Mouse (Mus musculus) kidney, embryonic 15.5 days (tissue): Measurements from ENCODE around the gene Camkmt. TPM values are rescaled to one million over a fixed set of nuclear protein-coding genes. Genes with fewer than 3 reads are reported as not detected.

Experiments used
- ATAC-seq: fragments of 200-750 bp; cut with Nextera tagmentation; replicated peaks from 2 replicates; pipeline ENCODE4 v1.8.0; 2017; ENCODE audit warnings: moderate TSS enrichment; ENCODE audit not compliant: low FRiP score
- H3K27ac ChIP-seq: fragments of 300-500 bp; sonication (generic); 2 replicates; pipeline ENCODE4 v1.5.1; 2015; ENCODE audit warnings: mild to moderate bottlenecking, inconsistent platforms
- H3K27me3 ChIP-seq: fragments of 300-500 bp; sonication (generic); 2 replicates; pipeline ENCODE4 v1.6.1; 2015; ENCODE audit warnings: inconsistent platforms
- H3K36me3 ChIP-seq: fragments of 300-500 bp; sonication (generic); 2 replicates; pipeline ENCODE4 v1.6.1; 2015; ENCODE audit warnings: inconsistent platforms
- H3K4me1 ChIP-seq: fragments of 300-500 bp; sonication (generic); 2 replicates; pipeline ENCODE4 v1.6.1; 2015; ENCODE audit warnings: inconsistent platforms
- H3K4me2 ChIP-seq: fragments of 300-500 bp; sonication (generic); 2 replicates; pipeline ENCODE4 v1.6.1; 2015; ENCODE audit warnings: moderate library complexity, mild to moderate bottlenecking, inconsistent platforms
- H3K4me3 ChIP-seq: fragments of 300-500 bp; sonication (generic); replicated peaks from 2 replicates; pipeline ENCODE4 v1.5.1; 2015; ENCODE audit warnings: mild to moderate bottlenecking, inconsistent platforms
- H3K9ac ChIP-seq: fragments of 300-500 bp; sonication (generic); 2 replicates; pipeline ENCODE4 v1.6.1; 2015; ENCODE audit warnings: mild to moderate bottlenecking, inconsistent platforms
- H3K9me3 ChIP-seq: fragments of 300-500 bp; sonication (generic); replicated peaks from 2 replicates; pipeline ENCODE4 v1.6.1; 2016; ENCODE audit warnings: inconsistent platforms
- WGBS: fragments of 180-500 bp; shearing (Covaris S2); methylation state at CpG from one replicate; pipeline ENCODE4 v1.1.7; 2015; ENCODE audit warnings: mixed read lengths; 5-methylcytosine and 5-hydroxymethylcytosine counted together
- polyA plus RNA-seq: library from polyadenylated mRNA; unstranded; fragments of >200 nt; fragmentation: Nextera tagmentation; extraction: Ambion mirVana; gene quantifications from 2 replicates; pipeline ENCODE4 v1.2.1, GENCODE M21; 2015

The Camkmt gene
- polyA plus RNA-seq, 1 experiment from 2014 or later: 13.8 TPM

DNA sequence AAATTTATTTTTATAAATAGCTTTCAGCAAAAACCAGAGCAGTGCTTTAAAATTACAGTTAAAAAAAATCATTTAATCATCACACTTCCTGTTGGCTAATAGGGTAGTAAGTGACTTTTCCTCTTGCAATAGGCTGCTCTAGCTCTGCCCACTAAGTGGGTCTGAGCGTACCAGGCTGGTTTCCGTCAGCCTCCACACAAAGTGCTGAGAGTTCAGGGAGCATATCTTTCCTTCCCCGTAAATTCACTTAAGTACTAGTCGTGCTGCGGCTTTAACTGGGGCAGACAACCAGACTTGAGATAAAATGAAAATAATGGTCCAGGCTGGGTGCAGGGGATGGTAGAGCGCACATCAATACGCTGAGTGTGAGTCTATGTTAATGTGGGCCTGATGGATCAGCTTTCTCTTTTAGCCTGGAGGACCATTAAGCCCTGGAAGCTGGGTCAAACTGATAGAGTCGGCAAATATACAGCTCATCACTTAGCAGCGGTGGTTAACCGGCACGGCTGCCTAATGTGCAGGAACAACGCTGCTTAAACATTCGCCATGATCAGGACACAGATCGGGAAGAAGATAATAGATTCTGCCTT, 90.2 kb downstream of the Camkmt start:
- H3K4me3 ChIP-seq: no peak overlapping the region
- no peak for ATAC-seq
- H3K36me3 ChIP-seq: no peaks in the 10 kb centered on the region
- 43% methylated on average over 14 of the region's 14 CpGs for WGBS
- no peak overlapping the region for H3K9ac ChIP-seq
- H3K4me2 ChIP-seq: peak overlapping the region; percentile 9; the same call in 1 of the 2 replicates
- H3K9me3 ChIP-seq: no peaks in the 10 kb centered on the region
- H3K4me1 ChIP-seq: peaks cover 8% of the 10 kb centered on the region; the same call in 1 of the 2 replicates
- no peak overlapping the region for H3K27ac ChIP-seq
- H3K27me3 ChIP-seq: no peaks in the 10 kb centered on the region; the same call in 1 of the 2 replicates

GRCm38 (mm10) chr17:85189227-85190127, 99.1 kb downstream of the Camkmt start:
- no peaks in the 10 kb centered on the region for H3K9me3 ChIP-seq
- H3K27ac ChIP-seq: no peak overlapping the region
- peak overlapping the region; percentile 46 for H3K4me2 ChIP-seq
- H3K36me3 ChIP-seq: no peaks in the 10 kb centered on the region
- H3K4me1 ChIP-seq: peaks cover 10% of the 10 kb centered on the region
- ATAC-seq: peak; percentile 86
- H3K27me3 ChIP-seq: 0 out of 2 replicates have a peak, but pooled peaks cover 4% of the 10 kb centered on the region
- 3% methylated on average over 14 of the region's 14 CpGs for WGBS
- no peak overlapping the region for H3K9ac ChIP-seq
- no peak overlapping the region for H3K4me3 ChIP-seq

DNA sequence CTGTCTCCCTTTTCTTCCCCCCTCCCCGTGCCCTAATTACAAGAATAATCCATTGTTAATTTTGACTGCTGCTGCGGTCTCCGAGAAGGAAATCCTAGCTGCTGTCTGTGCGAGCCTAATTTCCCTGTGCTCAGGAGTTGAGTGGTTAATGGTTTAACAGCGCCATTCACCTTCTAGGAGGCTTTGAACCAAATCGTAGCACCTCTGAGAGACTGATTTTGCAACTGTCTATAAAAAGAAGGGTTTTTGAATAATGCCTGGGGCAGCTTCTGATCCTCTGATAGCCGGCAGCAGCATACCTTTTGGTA, 99.7 kb downstream of the Camkmt start:
- peak overlapping the region; percentile 30 for H3K4me2 ChIP-seq
- H3K36me3 ChIP-seq: no peaks in the 10 kb centered on the region

DNA sequence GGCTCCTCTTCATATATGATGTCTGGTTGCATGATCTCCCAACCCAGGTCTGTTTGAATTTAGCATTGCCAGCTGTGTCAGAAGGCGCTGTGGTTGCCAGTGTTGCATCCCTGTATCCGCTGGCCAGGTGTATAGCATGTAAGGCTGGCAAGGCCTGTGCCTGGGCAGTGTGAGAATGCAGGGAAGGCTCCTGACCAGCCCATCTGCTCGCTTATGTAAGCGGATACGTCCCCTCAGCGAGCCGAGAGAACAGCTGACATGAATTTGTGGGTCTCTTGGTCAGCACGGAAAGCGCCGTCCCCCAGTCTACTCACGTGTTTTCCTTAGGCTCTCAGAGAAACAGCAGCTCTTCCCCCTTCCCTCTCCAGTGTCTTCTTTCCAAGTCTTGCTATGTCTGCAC, 102.9 kb downstream of the Camkmt start:
- no peak overlapping the region for H3K4me3 ChIP-seq
- no peaks in the 10 kb centered on the region for H3K9me3 ChIP-seq
- no peak overlapping the region for H3K4me2 ChIP-seq
- peaks cover 10% of the 10 kb centered on the region for H3K4me1 ChIP-seq
- ATAC-seq: no peak
- WGBS: 65% methylated on average over 11 of the region's 11 CpGs
- H3K27ac ChIP-seq: no peak overlapping the region
- H3K27me3 ChIP-seq: 0 out of 2 replicates have a peak, but pooled peaks cover 4% of the 10 kb centered on the region
- H3K9ac ChIP-seq: no peak overlapping the region
- no peaks in the 10 kb centered on the region for H3K36me3 ChIP-seq

More for the DNA sequence above, 99.7 kb downstream of the Camkmt start:
- H3K9ac ChIP-seq: no peak overlapping the region
- peaks cover 10% of the 10 kb centered on the region for H3K4me1 ChIP-seq
- 0 out of 2 replicates have a peak, but pooled peaks cover 4% of the 10 kb centered on the region for H3K27me3 ChIP-seq
- ATAC-seq: 0 out of 2 replicates have a peak, but pooled peaks have one; percentile 31
- 2% methylated on average over 7 of the region's 7 CpGs for WGBS
- no peak overlapping the region for H3K4me3 ChIP-seq
- no peak overlapping the region for H3K27ac ChIP-seq
- H3K9me3 ChIP-seq: no peaks in the 10 kb centered on the region

DNA sequence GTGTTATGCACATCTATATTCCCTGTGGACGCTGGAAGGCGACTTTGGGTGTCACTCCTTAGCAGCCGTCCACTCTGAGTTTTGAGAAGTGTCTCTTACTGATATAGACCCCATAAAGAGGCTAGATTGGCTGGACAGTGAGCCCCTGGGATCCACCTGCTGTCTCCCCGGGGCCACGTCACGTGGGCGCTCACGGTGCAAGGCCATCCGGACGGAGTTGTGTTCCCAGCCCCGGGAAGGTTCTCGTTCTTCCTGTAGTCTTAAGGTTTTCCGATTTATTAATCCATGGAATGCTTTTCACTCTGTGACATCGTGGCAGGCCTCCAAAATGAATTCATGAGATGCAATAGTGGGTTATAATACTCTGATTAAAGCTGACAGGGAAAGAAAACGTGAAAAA, 108.4 kb downstream of the Camkmt start:
- peak overlapping the region; percentile 83 for H3K27ac ChIP-seq
- H3K9ac ChIP-seq: no peak overlapping the region
- no peak overlapping the region for H3K4me3 ChIP-seq
- whole genome bisulfite sequencing: 86% methylated on average over 15 of the region's 15 CpGs
- ATAC-seq: no peak
- H3K9me3 ChIP-seq: no peaks in the 10 kb centered on the region
- H3K36me3 ChIP-seq: no peaks in the 10 kb centered on the region
- peaks cover 3% of the 10 kb centered on the region; the same call in 1 of the 2 replicates for H3K4me1 ChIP-seq
- no peak overlapping the region for H3K4me2 ChIP-seq
- H3K27me3 ChIP-seq: no peaks in the 10 kb centered on the region

DNA sequence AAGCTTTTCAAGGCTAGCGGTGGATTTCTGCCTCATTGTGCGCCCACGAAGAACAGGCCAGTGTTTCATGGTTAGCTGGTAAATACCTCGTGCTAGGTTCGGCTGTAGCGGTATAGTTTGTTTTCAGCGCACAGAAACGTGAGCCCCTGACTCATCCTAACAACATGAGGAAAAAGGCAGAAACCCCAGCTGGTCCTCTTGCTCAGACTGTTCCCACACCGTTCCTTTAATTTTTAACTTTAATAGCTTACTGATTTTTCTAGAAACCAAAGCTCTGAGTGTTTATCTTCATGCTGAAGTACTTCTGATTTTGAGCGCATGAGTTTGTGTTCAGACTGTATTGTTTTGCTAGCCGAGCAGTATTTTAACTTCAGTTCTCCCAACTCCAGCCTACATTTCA, 109.0 kb downstream of the Camkmt start:
- ATAC-seq: peak; percentile 75

DNA sequence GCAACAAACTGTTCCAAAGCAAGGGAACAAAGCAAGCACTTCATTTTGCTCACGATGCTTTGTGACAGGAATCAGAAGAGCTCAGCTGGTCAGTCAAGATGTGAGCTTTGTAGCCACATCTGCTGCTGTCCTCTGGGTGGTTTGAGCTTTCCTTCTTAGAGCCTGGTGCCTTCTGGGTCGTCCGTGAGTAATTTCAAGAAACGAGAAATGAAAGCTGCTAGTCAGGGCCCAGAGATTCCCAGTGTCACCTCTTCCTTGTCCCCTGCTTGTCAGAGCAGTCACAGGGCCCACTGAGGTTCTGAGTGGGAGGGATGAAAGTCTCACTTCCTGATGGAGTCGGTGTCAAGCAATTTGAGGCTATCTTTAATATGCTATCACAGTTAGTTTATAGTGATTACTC, 127.7 kb downstream of the Camkmt start:
- H3K4me2 ChIP-seq: no peak overlapping the region
- no peaks in the 10 kb centered on the region for H3K36me3 ChIP-seq
- H3K4me1 ChIP-seq: no peaks in the 10 kb centered on the region
- no peak overlapping the region for H3K9ac ChIP-seq
- H3K9me3 ChIP-seq: peaks cover 6% of the 10 kb centered on the region; the same call in 1 of the 2 replicates
- no peak overlapping the region for H3K4me3 ChIP-seq
- 70% methylated on average over 5 of the region's 5 CpGs for WGBS
- H3K27ac ChIP-seq: no peak overlapping the region
- no peaks in the 10 kb centered on the region for H3K27me3 ChIP-seq
- ATAC-seq: no peak

More for the DNA sequence above, 109.0 kb downstream of the Camkmt start:
- H3K27ac ChIP-seq: peak overlapping the region; percentile 83
- H3K4me3 ChIP-seq: no peak overlapping the region
- no peak overlapping the region for H3K9ac ChIP-seq
- no peaks in the 10 kb centered on the region for H3K9me3 ChIP-seq
- 73% methylated on average over 11 of the region's 11 CpGs for WGBS
- H3K36me3 ChIP-seq: no peaks in the 10 kb centered on the region
- H3K4me2 ChIP-seq: no peak overlapping the region
- peaks cover 3% of the 10 kb centered on the region; the same call in 1 of the 2 replicates for H3K4me1 ChIP-seq
- no peaks in the 10 kb centered on the region for H3K27me3 ChIP-seq

DNA sequence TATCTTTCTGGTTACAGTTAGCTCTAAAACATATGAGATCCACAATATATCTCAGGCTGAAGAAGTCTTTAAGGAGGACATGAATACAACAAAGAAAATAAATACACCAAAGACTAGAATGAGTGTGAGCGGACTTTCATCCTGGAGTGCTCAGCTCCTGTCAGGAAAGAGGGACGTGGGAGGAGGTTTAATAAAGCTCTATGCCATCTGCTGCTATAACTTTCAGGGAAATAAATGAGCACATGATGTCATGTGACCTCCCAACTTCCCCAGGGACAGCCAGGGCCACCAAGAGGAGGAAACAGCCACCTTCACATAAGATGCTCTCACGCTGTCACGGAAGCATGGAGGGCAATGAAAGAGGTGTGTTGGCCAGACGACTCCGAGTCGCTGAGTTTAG, 151.8 kb downstream of the Camkmt start:
- Histone ChIP-seq H3K36me3 (no peaks in the 10 kb centered on the region), H3K27me3 (no peaks in the 10 kb centered on the region), H3K4me3 (no peak overlapping the region), H3K4me2 (no peak overlapping the region), H3K9ac (no peak overlapping the region), H3K9me3 (no peaks in the 10 kb centered on the region), H3K4me1 (no peaks in the 10 kb centered on the region), H3K27ac (no peak overlapping the region)
- WGBS: 75% methylated on average over 7 of the region's 7 CpGs
- no peak for ATAC-seq

DNA sequence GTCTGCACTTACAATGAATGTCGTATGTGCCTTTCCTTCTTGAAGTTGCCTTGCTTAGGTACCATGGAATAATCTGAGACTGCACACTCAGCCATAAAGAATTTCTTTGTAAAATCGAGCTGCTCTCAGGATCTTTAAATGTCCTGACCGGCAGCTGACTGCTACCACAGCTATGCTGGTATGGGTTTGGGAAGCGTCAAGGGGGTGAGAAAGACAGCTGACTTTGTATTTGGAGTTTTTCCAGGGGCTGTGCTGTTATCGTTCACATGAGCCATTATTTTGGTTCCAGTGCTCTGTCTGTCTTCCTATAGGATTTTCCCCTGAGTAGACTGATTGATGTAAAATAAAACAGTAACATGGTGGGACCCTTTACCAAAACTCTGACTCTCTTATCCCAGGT, 158.6 kb downstream of the Camkmt start:
- H3K9ac ChIP-seq: no peak overlapping the region
- peaks cover 4% of the 10 kb centered on the region; the same call in 1 of the 2 replicates for H3K4me1 ChIP-seq
- no peaks in the 10 kb centered on the region for H3K36me3 ChIP-seq
- no peak overlapping the region for H3K27ac ChIP-seq
- no peaks in the 10 kb centered on the region for H3K9me3 ChIP-seq
- WGBS: 75% methylated on average over 5 of the region's 5 CpGs
- ATAC-seq: no peak
- H3K4me3 ChIP-seq: no peak overlapping the region
- H3K4me2 ChIP-seq: no peak overlapping the region
- H3K27me3 ChIP-seq: no peaks in the 10 kb centered on the region

DNA sequence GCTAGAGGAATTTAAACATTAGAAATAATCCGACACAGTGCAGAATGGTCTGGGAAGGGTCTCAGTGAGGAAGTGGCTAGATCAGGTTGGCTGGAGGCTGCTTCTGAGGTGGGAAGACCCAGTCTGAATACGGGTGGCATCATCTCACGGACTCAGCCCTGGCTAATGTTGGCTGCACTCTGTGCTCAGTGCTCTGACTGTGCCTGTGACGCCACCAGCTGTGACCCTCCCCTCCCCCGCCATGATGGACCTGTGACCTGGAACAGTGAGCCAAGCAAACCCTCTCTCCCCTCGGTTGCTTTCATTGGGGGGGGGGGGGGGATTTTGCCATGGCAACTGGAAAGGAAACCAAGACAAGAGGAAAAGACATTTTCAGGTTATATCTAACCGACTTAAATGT, 159.4 kb downstream of the Camkmt start:
- Histone ChIP-seq H3K36me3 (no peaks in the 10 kb centered on the region), H3K4me2 (no peak overlapping the region), H3K4me1 (peaks cover 4% of the 10 kb centered on the region; the same call in 1 of the 2 replicates), H3K4me3 (no peak overlapping the region), H3K27me3 (no peaks in the 10 kb centered on the region), H3K9ac (no peak overlapping the region), H3K9me3 (no peaks in the 10 kb centered on the region), H3K27ac (no peak overlapping the region)
- peak; percentile 46; the same call in 1 of the 2 replicates for ATAC-seq
- WGBS: 44% methylated on average over 7 of the region's 7 CpGs

DNA sequence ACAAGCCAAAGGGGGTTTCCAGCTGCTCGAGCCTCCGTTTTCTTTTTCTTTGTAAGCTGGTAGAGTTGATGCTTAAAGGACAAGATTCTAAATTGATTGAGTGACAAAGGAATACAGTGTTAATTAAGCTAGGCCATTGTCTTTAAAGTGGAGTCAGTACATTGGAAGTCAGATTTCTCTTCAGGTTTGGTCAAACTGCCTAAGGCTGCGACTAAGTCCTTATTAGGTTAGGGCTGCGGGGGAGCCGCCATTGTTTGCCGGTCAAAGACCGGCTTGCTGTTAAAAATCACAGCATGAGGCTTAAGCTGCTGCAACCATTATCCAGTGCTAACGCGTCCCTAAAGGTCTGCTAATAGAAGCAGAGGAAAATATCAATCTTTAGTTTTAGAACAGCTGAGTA, 166.6 kb downstream of the Camkmt start:
- H3K4me2 ChIP-seq: no peak overlapping the region
- 30% methylated on average over 9 of the region's 9 CpGs for WGBS
- no peaks in the 10 kb centered on the region for H3K4me1 ChIP-seq
- no peak overlapping the region for H3K9ac ChIP-seq
- no peak for ATAC-seq
- no peaks in the 10 kb centered on the region for H3K36me3 ChIP-seq
- H3K27ac ChIP-seq: no peak overlapping the region
- no peak overlapping the region for H3K4me3 ChIP-seq
- H3K27me3 ChIP-seq: no peaks in the 10 kb centered on the region
- H3K9me3 ChIP-seq: no peaks in the 10 kb centered on the region

DNA sequence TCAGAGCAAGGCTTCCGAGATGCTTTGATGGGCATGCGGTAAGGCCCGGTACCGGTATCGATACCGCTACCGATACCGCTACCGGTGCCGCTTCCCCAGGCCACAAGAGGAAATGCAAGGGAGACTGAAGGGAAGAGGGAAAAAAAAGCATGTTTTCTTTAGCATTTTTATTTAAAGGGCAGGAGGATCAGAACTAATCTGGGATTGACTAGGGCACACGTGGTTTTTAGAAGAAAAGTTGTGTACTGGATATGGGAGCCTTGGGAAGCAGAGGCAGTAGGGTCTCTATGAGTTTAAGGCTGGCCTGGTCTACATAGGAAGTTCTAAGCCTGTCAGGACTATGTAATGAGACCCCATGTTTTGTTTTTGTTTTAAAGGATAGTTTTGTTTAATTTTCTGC, 167.0 kb downstream of the Camkmt start:
- Histone ChIP-seq H3K4me2 (no peak overlapping the region), H3K4me3 (no peak overlapping the region), H3K9ac (no peak overlapping the region), H3K27ac (no peak overlapping the region), H3K4me1 (no peaks in the 10 kb centered on the region), H3K27me3 (no peaks in the 10 kb centered on the region), H3K36me3 (no peaks in the 10 kb centered on the region), H3K9me3 (no peaks in the 10 kb centered on the region)
- WGBS: 69% methylated on average over 11 of the region's 11 CpGs
- no peak for ATAC-seq
